Mouse (Mus musculus) thymus, adult 2 months (tissue): Measurements from ENCODE around the gene Cdc25b. TPM values are rescaled to one million over a fixed set of nuclear protein-coding genes. Genes with fewer than 3 reads are reported as not detected.

Experiments used
- DNase-seq: peaks from one replicate; pipeline ENCODE4 v3.0.0; 2021
- H3K27ac ChIP-seq: fragments of 200-500 bp; 2 replicates; pipeline ENCODE4 v1.5.1; 2012; ENCODE audit warnings: low read length, control low read depth; ENCODE audit not compliant: control insufficient read depth, insufficient read depth
- H3K27me3 ChIP-seq: fragments of 200-500 bp; 2 replicates; pipeline ENCODE4 v1.6.1; 2012; ENCODE audit warnings: mild to moderate bottlenecking, low read length, moderate library complexity, mixed read lengths; ENCODE audit not compliant: control insufficient read depth, insufficient read depth
- H3K36me3 ChIP-seq: fragments of 200-500 bp; 2 replicates; pipeline ENCODE4 v1.6.1; 2012; ENCODE audit warnings: mild to moderate bottlenecking, low read length, moderate library complexity; ENCODE audit not compliant: control insufficient read depth, insufficient read depth
- H3K4me1 ChIP-seq: fragments of 200-500 bp; replicated peaks from 2 replicates; pipeline ENCODE4 v1.6.1; 2012; ENCODE audit warnings: low read length; ENCODE audit not compliant: control insufficient read depth, insufficient read depth
- H3K4me3 ChIP-seq: fragments of 200-500 bp; 2 replicates; pipeline ENCODE4 v1.5.1; 2012; ENCODE audit warnings: mild to moderate bottlenecking, low read length, control low read depth, moderate library complexity; ENCODE audit not compliant: control insufficient read depth, insufficient read depth
- CTCF ChIP-seq: fragments of 200-500 bp; IDR thresholded peaks from 2 replicates; pipeline ENCODE4 v1.5.1; 2012; ENCODE audit warnings: mild to moderate bottlenecking, control low read depth, low read length, moderate library complexity, borderline replicate concordance; ENCODE audit not compliant: control insufficient read depth, poor library complexity, insufficient read depth; ENCODE audit errors: extremely low read depth
- POLR2A ChIP-seq: fragments of 200-500 bp; IDR thresholded peaks from 2 replicates; pipeline ENCODE4 v1.6.1; 2012; ENCODE audit warnings: mild to moderate bottlenecking, low read length, control low read depth, moderate library complexity; ENCODE audit not compliant: control insufficient read depth, poor library complexity, insufficient read depth; ENCODE audit errors: extremely low read depth
- WGBS: fragments of 180-500 bp; shearing (Covaris S2); methylation state at CpG from one replicate; pipeline ENCODE4 v1.1.7; 2018; 5-methylcytosine and 5-hydroxymethylcytosine counted together
- polyA plus RNA-seq: library from polyadenylated mRNA; depleted of rRNA; stranded (reverse); fragments of >200 nt; gene quantifications from 2 replicates; pipeline ENCODE4 v1.2.3, GENCODE M21; 2012

Gene Cdc25b
- polyA plus RNA-seq, 1 experiment, result 121 TPM

GRCm38 (mm10) chr2:131147043-131147365 is 39.7 kb upstream of the Cdc25b start:
- Histone ChIP-seq H3K27ac (no peak overlapping the region), H3K4me3 (no peak overlapping the region), H3K4me1 (no peaks in the 10 kb centered on the region), H3K36me3 (no peaks in the 10 kb centered on the region; the same call in 1 of the 2 replicates), H3K27me3 (no peaks in the 10 kb centered on the region)
- 97% methylated on average over 8 of the region's 8 CpGs for WGBS
- no peak for DNase-seq
- TF ChIP-seq POLR2A (no peak), CTCF (no peak)

- 92% methylated on average over 8 of the region's 8 CpGs for WGBS
- no peak overlapping the region for H3K27ac ChIP-seq
- no peak for DNase-seq
Measured at GRCm38 (mm10) chr2:131148353-131149253, 38.1 kb upstream of the Cdc25b start.

GRCm38 (mm10) chr2:131149254-131149578 is 37.5 kb upstream of the Cdc25b start:
- H3K27ac ChIP-seq, result no peak overlapping the region
- TF ChIP-seq POLR2A, result no peak
- no peaks in the 10 kb centered on the region; the same call in 1 of the 2 replicates for H3K36me3 ChIP-seq
- H3K4me1 ChIP-seq, result no peaks in the 10 kb centered on the region
- no peak for DNase-seq
- no peak overlapping the region for H3K4me3 ChIP-seq
- 98% methylated on average over 3 of the region's 3 CpGs for WGBS
- no peaks in the 10 kb centered on the region for H3K27me3 ChIP-seq

More at GRCm38 (mm10) chr2:131148353-131149253, 38.1 kb upstream of the Cdc25b start:
- H3K27me3 ChIP-seq, result no peaks in the 10 kb centered on the region
- H3K4me3 ChIP-seq, result no peak overlapping the region
- H3K4me1 ChIP-seq, result no peaks in the 10 kb centered on the region
- no peaks in the 10 kb centered on the region; the same call in 1 of the 2 replicates for H3K36me3 ChIP-seq
- TF ChIP-seq POLR2A (no peak), CTCF (no peak)

- H3K27ac ChIP-seq, result no peak overlapping the region
- no peaks in the 10 kb centered on the region; the same call in 1 of the 2 replicates for H3K36me3 ChIP-seq
- 98% methylated on average over 7 of the region's 7 CpGs for WGBS
- no peak for DNase-seq
- H3K4me3 ChIP-seq, result no peak overlapping the region
- H3K27me3 ChIP-seq, result no peaks in the 10 kb centered on the region
- no peaks in the 10 kb centered on the region; the same call in 1 of the 2 replicates for H3K4me1 ChIP-seq
- TF ChIP-seq CTCF, result no peak
- no peak for TF ChIP-seq POLR2A
Measured at GRCm38 (mm10) chr2:131152166-131152730, 34.5 kb upstream of the Cdc25b start.

- DNase-seq, result no peak
- TF ChIP-seq POLR2A (no peak), CTCF (no peak)
- 98% methylated on average over 4 of the region's 4 CpGs for WGBS
- Histone ChIP-seq H3K27ac (no peak overlapping the region), H3K36me3 (no peaks in the 10 kb centered on the region), H3K27me3 (no peaks in the 10 kb centered on the region), H3K4me3 (no peak overlapping the region), H3K4me1 (peaks cover 3% of the 10 kb centered on the region; the same call in 1 of the 2 replicates)
Measured at GRCm38 (mm10) chr2:131154036-131154435, 32.7 kb upstream of the Cdc25b start.

GRCm38 (mm10) chr2:131156987-131157386 is 29.8 kb upstream of the Cdc25b start:
- DNase-seq, result no peak
- Histone ChIP-seq H3K27ac (no peak overlapping the region), H3K4me1 (peaks cover 12% of the 10 kb centered on the region), H3K36me3 (no peaks in the 10 kb centered on the region), H3K4me3 (no peak overlapping the region), H3K27me3 (no peaks in the 10 kb centered on the region)
- WGBS, result 91% methylated on average over 7 of the region's 7 CpGs
- TF ChIP-seq POLR2A (no peak), CTCF (no peak)

GRCm38 (mm10) chr2:131159491-131159910 is 27.2 kb upstream of the Cdc25b start:
- Histone ChIP-seq H3K27ac (no peak overlapping the region), H3K4me3 (peak overlapping the region; percentile 61)
- no peak for TF ChIP-seq POLR2A
- TF ChIP-seq CTCF, result no peak; the same call in 1 of the 2 replicates

More at GRCm38 (mm10) chr2:131159491-131159910, 27.2 kb upstream of the Cdc25b start:
- no peak for DNase-seq
- under 1% methylated on average over 18 of the region's 18 CpGs for WGBS
- Histone ChIP-seq H3K27me3 (no peaks in the 10 kb centered on the region), H3K4me1 (peaks cover 12% of the 10 kb centered on the region), H3K36me3 (no peaks in the 10 kb centered on the region)
